Mouse (Mus musculus) forebrain, embryonic 16.5 days (tissue): ENCODE data around the gene Frmd4b. TPM values are rescaled to one million over a fixed set of nuclear protein-coding genes. Genes with fewer than 3 reads are reported as not detected.

Experiments
- ATAC-seq: fragments of 200-750 bp; cut with Nextera tagmentation; 2 replicates; pipeline ENCODE4 v1.8.0; 2017; ENCODE audit warnings: mild to moderate bottlenecking, moderate library complexity
- H3K27ac ChIP-seq: fragments of 300-500 bp; sonication (generic); 2 replicates; pipeline ENCODE4 v1.5.1; 2014; ENCODE audit warnings: low read length, control low read depth
- H3K27me3 ChIP-seq: fragments of 300-500 bp; sonication (generic); replicated peaks from 2 replicates; pipeline ENCODE4 v1.6.1; 2014; ENCODE audit warnings: low read length; ENCODE audit not compliant: control insufficient read depth, insufficient read depth
- H3K36me3 ChIP-seq: fragments of 300-500 bp; sonication (generic); 2 replicates; pipeline ENCODE4 v1.6.1; 2014; ENCODE audit not compliant: control insufficient read depth, insufficient read depth
- H3K4me1 ChIP-seq: fragments of 300-500 bp; sonication (generic); replicated peaks from 2 replicates; pipeline ENCODE4 v1.6.1; 2014; ENCODE audit warnings: low read length; ENCODE audit not compliant: control insufficient read depth, insufficient read depth
- H3K4me2 ChIP-seq: fragments of 300-500 bp; sonication (generic); 2 replicates; pipeline ENCODE4 v1.6.1; 2014; ENCODE audit warnings: mild to moderate bottlenecking, low read length, control low read depth
- H3K4me3 ChIP-seq: fragments of 300-500 bp; sonication (generic); replicated peaks from 2 replicates; pipeline ENCODE4 v1.5.1; 2014; ENCODE audit warnings: mild to moderate bottlenecking, low read length, control low read depth
- H3K9ac ChIP-seq: fragments of 300-500 bp; sonication (generic); replicated peaks from 2 replicates; pipeline ENCODE4 v1.6.1; 2014; ENCODE audit warnings: low read depth, low read length, control low read depth
- H3K9me3 ChIP-seq: fragments of 300-500 bp; sonication (generic); 2 replicates; pipeline ENCODE4 v1.6.1; 2016; ENCODE audit warnings: low read length; ENCODE audit not compliant: control insufficient read depth
- WGBS: fragments of 180-500 bp; shearing (Covaris S2); extraction: QIAGEN DNeasy Blood & Tissue Kit; methylation state at CpG from one replicate; pipeline ENCODE4 v1.1.7; 2014; 5-methylcytosine and 5-hydroxymethylcytosine counted together
- polyA plus RNA-seq: library from polyadenylated mRNA; unstranded; fragments of >200 nt; fragmentation: Nextera tagmentation; extraction: Ambion mirVana; gene quantifications from 2 replicates; pipeline ENCODE4 v1.2.1, GENCODE M21; 2015

Gene Frmd4b
- polyA plus RNA-seq, 1 experiment from 2014 or later = 50.0 TPM

DNA sequence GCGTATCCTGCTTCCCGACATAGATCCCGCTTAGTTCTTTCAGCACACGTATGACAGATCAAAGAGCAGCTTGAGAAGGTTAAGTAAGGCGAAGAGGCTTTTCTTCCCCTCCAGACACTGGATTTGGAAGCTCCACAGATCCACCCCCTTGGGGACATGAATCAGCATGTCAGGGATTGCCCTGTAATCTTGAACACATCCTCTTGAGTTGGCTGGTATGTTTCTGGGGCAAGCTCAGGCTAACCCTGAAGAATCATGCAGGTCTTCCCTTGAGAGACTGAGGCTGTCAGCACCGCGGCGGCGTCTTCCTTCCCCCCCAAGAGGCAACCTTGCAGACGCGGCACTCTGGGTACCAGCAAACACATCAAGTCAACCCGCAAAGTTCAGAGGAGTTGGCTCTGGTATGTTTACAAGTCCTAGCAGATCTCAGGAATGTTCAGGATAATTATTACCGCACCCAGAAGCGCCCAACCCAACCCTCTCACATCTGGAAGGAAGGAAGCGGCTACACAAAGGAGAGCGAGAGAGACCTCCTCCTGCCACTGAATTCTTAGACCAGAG is 1.4 kb downstream of the Frmd4b start:
- Histone ChIP-seq H3K9ac (peak overlapping the region; percentile 90), H3K27ac (peak overlapping the region; percentile 97), H3K27me3 (no peaks in the 10 kb centered on the region), H3K36me3 (no peaks in the 10 kb centered on the region), H3K4me2 (peak overlapping the region; percentile 65), H3K9me3 (no peaks in the 10 kb centered on the region), H3K4me1 (peaks cover 20% of the 10 kb centered on the region), H3K4me3 (peak overlapping the region; percentile 83)
- 5% methylated on average over 16 of the region's 16 CpGs for WGBS
- no peak for ATAC-seq

DNA sequence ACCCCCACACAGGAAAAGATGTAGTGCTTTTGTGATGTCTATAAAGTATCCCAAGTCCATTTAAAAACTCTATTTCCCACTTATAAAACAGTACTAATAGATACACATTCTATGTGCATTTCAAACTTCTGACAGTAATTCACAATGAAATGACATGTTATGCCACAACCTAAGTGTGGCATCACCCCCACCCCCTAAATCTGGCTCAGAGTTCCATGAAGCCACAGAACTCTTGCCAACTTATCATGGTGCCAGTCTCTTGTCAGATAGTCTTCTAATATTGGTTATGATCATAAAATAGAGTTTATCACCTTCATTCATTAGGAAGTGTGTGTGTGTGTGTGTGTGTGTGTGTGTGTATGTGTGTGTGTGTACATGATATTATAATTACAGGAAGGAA is 3.2 kb downstream of the Frmd4b start:
- Histone ChIP-seq H3K4me2 (peak overlapping the region; percentile 65), H3K9ac (no peak overlapping the region), H3K27me3 (no peaks in the 10 kb centered on the region), H3K4me3 (peak overlapping the region; percentile 83; the same call in 1 of the 2 replicates), H3K36me3 (no peaks in the 10 kb centered on the region), H3K4me1 (peaks cover 32% of the 10 kb centered on the region), H3K9me3 (no peaks in the 10 kb centered on the region), H3K27ac (no peak overlapping the region)
- ATAC-seq = no peak

DNA sequence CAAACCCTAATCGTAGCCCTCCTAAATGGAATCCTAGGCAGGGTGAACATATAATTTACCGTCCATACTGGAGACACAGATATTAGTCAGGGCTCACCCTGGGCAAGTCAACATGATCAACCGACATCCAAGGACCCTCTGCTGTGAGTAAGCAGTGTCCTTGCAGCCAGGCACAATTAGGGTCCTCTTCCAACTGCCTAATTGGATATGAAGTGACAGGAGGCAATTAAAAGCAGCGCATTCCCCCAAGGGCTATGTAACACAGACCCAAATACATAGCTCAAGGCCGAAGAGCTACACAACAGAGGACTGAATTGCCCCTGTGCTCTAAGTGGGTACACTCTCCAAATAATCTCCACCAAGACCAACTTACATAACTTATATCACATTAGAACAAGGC is 4.5 kb downstream of the Frmd4b start:
- H3K9ac ChIP-seq = no peak overlapping the region
- no peaks in the 10 kb centered on the region for H3K36me3 ChIP-seq
- WGBS = 51% methylated on average over 5 of the region's 5 CpGs
- no peaks in the 10 kb centered on the region for H3K9me3 ChIP-seq
- H3K4me3 ChIP-seq = no peak overlapping the region
- no peak for ATAC-seq
- no peak overlapping the region for H3K27ac ChIP-seq
- no peaks in the 10 kb centered on the region for H3K27me3 ChIP-seq
- peaks cover 34% of the 10 kb centered on the region for H3K4me1 ChIP-seq
- H3K4me2 ChIP-seq = peak overlapping the region; percentile 0; the same call in 1 of the 2 replicates

DNA sequence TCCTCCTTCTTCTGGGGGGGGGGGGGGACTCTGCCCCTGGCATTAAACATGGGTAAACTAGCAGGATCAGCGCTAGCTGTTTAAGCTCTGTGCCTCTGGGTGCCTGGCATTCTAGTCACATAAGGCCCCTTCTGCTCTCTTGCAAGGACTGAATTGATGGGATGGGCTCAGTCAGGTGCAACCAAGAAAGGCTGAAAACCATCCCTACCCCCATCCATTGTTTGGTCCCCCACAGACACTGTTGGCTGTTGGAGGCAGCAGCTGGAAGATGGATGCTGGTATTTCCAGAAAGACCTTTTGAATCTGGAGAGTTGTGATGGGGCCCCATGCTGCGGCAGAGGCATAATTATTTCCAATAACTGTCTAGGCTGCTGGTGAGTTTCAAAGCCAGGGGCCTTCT is 7.3 kb downstream of the Frmd4b start:
- no peak for ATAC-seq
- Histone ChIP-seq H3K4me1 (peaks cover 31% of the 10 kb centered on the region), H3K4me2 (no peak overlapping the region), H3K27me3 (no peaks in the 10 kb centered on the region), H3K36me3 (no peaks in the 10 kb centered on the region), H3K27ac (no peak overlapping the region), H3K9ac (no peak overlapping the region), H3K9me3 (no peaks in the 10 kb centered on the region), H3K4me3 (no peak overlapping the region)
- WGBS = 41% methylated on average over 2 of the region's 2 CpGs

DNA sequence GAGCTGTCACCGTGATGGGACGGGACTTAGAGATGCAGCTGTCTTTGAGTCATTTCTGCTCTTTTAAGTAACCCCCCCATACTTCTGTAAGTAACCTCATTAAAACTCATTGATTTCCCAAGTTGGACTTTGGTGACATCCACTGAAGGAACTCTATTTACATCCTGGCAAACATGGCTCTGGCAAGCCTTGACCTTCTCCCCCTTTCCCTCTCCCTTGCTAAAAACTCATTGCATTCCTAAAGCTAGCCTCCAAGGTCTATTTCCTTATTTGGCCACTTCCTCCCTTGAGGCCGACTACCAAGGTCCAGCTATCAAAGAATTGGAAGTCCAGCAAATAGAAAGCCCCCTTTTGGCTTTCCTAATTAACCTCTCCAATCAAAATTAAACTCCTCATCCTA is 9.7 kb downstream of the Frmd4b start:
- no peak for ATAC-seq
- no peaks in the 10 kb centered on the region for H3K36me3 ChIP-seq
- H3K4me3 ChIP-seq = no peak overlapping the region
- H3K4me1 ChIP-seq = peaks cover 15% of the 10 kb centered on the region; the same call in 1 of the 2 replicates
- no peak overlapping the region for H3K4me2 ChIP-seq
- H3K9me3 ChIP-seq = no peaks in the 10 kb centered on the region
- H3K27me3 ChIP-seq = no peaks in the 10 kb centered on the region
- 46% methylated on average over 3 of the region's 3 CpGs for WGBS
- H3K27ac ChIP-seq = no peak overlapping the region
- no peak overlapping the region for H3K9ac ChIP-seq

DNA sequence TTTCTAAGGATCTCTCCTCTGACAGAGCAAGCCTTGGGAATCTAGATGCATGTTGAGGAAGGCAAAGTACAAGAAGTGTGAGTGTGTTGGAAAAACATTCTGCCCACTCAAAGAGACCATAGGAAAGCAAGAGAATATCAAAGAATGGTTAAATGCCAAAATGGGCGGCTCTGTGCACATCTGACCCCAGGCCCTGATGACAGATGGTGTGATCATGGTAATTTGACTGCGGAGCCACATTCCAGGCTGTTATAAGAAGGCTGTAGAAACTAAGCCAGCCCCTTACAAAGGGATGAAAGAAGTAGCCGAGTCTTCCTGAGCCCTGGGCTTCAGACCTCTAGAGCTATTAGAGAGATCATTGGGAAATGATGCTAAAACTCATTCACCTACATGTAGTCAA is 22.1 kb downstream of the Frmd4b start:
- ATAC-seq = 0 out of 2 replicates have a peak, but pooled peaks have one; percentile 26
- no peaks in the 10 kb centered on the region for H3K9me3 ChIP-seq
- no peak overlapping the region for H3K9ac ChIP-seq
- WGBS = 40% methylated on average over 3 of the region's 3 CpGs
- H3K4me1 ChIP-seq = peaks cover 6% of the 10 kb centered on the region; the same call in 1 of the 2 replicates
- H3K4me2 ChIP-seq = no peak overlapping the region
- no peak overlapping the region for H3K27ac ChIP-seq
- no peaks in the 10 kb centered on the region for H3K27me3 ChIP-seq
- H3K4me3 ChIP-seq = no peak overlapping the region
- H3K36me3 ChIP-seq = no peaks in the 10 kb centered on the region

DNA sequence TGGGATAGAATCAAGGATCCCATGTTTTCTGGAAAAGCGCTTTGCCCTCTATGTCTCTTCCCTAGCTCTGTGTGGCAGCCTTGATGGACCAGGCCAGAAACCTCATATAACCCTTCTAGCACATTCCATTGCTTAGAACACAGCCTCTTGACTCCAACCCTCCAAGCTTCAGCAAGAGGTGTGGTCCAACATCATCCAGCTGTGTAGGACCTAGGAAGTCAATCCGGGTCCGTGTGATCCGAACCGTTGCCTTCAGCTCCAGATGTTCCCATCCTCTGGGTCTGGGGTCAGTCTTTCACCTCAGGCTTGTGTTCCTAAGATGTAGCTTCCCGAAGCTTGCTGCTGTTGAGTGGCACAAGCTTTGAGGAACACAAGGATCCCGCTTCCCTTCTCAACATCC is 22.8 kb downstream of the Frmd4b start:
- Histone ChIP-seq H3K9me3 (no peaks in the 10 kb centered on the region), H3K27me3 (no peaks in the 10 kb centered on the region), H3K4me3 (no peak overlapping the region), H3K27ac (no peak overlapping the region), H3K36me3 (no peaks in the 10 kb centered on the region), H3K4me2 (no peak overlapping the region), H3K9ac (no peak overlapping the region), H3K4me1 (peaks cover 10% of the 10 kb centered on the region; the same call in 1 of the 2 replicates)
- no peak for ATAC-seq
- WGBS = 94% methylated on average over 7 of the region's 7 CpGs

DNA sequence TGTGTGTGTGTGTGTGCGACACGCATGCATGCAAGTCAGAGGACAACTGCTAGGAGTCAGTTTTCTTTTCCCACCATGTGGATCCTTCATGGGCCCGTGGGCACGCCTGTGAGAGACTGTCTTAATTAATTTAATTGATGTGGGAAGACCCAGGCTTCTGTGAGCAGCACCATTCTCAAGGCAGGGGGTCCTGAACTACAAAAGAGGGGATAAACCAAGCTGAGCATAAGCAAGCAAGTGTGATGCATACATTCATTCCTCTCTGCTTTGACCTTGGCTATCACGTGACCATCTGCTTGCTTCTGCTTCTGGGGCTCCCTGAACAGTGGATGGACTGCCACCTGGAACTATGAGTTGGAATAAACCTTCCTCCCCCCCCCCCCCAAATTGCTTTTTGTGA is 27.1 kb downstream of the Frmd4b start:
- Histone ChIP-seq H3K4me3 (no peak overlapping the region), H3K4me2 (no peak overlapping the region), H3K9me3 (no peaks in the 10 kb centered on the region), H3K9ac (no peak overlapping the region), H3K27ac (peak overlapping the region; percentile 80), H3K27me3 (no peaks in the 10 kb centered on the region), H3K36me3 (no peaks in the 10 kb centered on the region), H3K4me1 (peaks cover 17% of the 10 kb centered on the region)
- ATAC-seq = peak; percentile 80
- 26% methylated on average over 5 of the region's 5 CpGs for WGBS

DNA sequence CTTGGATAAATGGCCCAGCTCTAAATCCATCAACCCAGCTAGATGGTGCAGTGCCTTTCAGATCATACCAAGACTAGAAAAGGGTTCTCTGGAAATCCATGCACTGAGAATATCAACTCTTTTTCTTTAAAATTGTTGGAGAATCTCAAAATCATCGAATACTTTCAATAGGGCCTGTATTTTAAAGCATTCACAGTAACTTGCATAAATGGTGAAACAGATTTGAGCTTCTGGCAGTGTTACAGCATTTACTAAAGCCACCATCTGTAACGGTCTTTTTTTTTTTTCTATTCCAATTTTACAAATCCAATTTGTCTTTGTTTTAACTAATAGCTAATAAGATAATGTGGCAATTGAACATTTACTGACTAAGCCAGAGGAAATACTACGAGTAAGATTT is 27.8 kb downstream of the Frmd4b start:
- Histone ChIP-seq H3K4me1 (peaks cover 17% of the 10 kb centered on the region), H3K27ac (peak overlapping the region; percentile 81), H3K4me3 (no peak overlapping the region), H3K36me3 (no peaks in the 10 kb centered on the region), H3K27me3 (no peaks in the 10 kb centered on the region), H3K9ac (no peak overlapping the region), H3K4me2 (peak overlapping the region; percentile 16; the same call in 1 of the 2 replicates), H3K9me3 (no peaks in the 10 kb centered on the region)
- WGBS = 32% methylated on average over 3 of the region's 3 CpGs
- ATAC-seq = no peak

DNA sequence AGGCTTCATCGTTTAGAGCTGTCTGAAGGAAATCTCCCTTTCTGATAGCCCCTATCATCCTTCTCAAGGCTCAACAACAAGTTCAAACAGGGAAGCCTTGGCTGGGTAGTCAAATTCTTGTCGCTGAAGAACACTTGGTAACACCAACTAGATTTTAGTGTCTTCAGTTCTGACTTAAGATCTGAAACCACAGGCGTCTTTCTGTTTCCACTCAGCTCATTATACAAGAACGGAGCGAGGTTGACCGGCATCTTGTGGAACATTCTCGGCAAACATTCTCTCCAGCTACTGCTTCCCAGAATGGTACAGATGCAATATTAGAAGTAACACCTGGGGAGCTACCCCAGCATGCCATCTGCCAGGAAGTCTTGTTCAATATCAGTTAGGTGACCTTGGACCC is 28.3 kb downstream of the Frmd4b start:
- ATAC-seq = no peak
- WGBS = 73% methylated on average over 7 of the region's 7 CpGs

More for the DNA sequence above, 28.3 kb downstream of the Frmd4b start:
- H3K9ac ChIP-seq = no peak overlapping the region
- no peaks in the 10 kb centered on the region for H3K36me3 ChIP-seq
- H3K27me3 ChIP-seq = no peaks in the 10 kb centered on the region
- H3K4me2 ChIP-seq = peak overlapping the region; percentile 16; the same call in 1 of the 2 replicates
- H3K9me3 ChIP-seq = no peaks in the 10 kb centered on the region
- H3K4me1 ChIP-seq = peaks cover 17% of the 10 kb centered on the region
- no peak overlapping the region for H3K4me3 ChIP-seq
- peak overlapping the region; percentile 81 for H3K27ac ChIP-seq
